Mouse (Mus musculus): ENCODE data around the gene Xpa.
A peak's percentile ranks its signal among the peaks of the same experiment; 100 is the strongest.

Gene Xpa

DNA sequence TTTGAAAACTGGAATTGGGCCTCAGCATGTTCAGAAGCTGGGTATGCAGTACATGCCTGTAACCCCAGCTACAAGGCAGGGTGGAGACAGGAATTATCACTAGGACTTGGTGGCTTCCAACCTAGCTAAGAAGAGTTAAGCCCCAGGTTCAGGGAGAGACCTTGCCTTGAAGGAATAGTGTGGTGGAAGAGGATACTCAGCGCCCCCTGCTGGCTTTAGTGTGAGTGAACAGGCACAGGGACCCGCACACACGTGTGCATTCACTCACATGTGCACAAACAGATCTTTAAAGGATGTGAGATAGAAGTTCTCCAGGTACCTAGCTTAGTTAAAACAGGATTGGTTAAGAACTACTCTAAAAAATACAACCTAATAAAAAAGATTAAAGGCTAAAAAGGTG lies 51.8 kb downstream of the Xpa start:
- DNase-seq (ENCODE audit: low spot score in 2 of 2), result peak in 1 of 2 experiments; percentile 19

DNA sequence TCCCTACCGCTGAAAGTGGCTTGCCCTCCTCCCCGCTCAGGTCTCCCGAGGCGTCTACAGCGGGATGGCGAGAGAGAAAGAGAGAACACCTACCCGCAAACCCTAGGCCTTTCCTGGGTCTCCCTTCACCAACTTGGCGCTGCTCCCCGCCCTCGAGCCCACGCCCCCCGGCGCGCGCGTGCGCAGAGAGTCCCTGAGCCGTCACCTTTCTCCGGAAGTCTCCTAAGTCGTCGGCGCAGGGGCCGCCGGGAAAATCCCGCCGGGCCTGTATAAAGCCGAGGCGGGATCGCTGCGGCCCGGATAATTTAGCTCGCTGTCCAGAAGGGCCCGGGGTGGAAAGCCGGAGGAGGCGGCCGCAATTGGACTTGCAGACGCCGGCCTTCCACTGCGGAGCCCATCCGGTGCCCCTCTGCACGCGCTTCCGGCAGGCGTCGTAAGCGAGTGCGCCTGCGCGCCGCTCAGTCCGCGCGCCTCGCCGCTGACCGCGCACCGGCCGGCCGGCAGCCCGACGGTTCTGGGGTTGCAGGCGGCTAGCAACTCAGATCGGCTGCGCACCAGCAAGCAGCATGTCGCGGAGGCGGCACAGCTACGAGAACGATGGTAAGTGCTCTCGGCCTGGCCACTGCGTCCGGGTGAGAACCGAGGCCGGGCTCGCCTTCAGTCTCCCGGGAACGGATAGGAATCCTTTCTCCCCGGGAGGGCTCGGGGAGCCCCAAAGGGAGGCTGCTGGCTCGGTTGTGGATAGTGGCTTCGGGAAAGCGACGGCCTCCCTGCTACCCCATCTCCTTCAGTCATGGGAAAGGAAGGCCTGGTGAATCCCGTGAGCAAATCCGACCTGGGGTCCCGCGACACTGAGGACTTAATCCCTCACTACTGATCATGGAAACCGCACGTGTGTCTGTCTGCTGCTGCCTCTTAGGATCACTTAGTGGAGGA lies 57.6 kb downstream of the Xpa start, which contains the start of the genes Ncbp1 and Tstd2:
TSS of gene Ncbp1 (plus strand) at position 327 of the 936 bp plus-strand sequence.
TSS of gene Tstd2 (minus strand) at position 408 of the 936 bp plus-strand sequence.
- DNase-seq (ENCODE audit: low spot score in 2 of 2), result peak; percentile 83 to 86

DNA sequence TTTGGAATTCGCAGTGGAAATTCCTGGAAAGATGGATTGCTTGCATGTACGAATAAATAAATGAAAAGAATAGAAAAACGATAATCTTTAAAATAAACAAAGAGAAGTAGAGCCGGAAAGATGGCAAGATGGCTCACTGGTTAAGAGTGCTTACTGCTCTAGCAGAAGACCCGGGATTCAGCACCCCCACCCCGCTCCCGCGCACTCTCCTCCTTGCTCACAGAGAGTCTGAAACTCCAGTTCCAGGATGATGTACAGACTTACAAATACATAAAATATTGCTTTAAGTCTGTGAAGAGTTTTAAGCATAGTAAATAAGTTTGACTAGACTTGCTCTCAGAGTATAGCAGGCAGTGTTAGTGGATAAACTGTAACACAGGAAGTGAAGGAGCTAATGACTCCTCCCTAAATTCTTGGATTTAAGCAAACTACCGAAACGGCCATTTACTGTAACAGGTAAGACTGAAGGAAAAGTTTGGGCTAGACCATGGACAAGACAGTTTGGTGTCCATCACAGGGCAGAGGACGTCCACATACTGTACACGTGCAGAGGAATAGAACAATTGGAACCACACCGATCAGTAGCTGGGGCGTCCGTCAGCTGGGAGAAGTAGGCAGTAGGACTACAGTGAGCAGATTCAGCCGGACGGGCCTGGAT lies 58.4 kb downstream of the Xpa start:
- no peak for DNase-seq (ENCODE audit: low spot score in 2 of 2)

DNA sequence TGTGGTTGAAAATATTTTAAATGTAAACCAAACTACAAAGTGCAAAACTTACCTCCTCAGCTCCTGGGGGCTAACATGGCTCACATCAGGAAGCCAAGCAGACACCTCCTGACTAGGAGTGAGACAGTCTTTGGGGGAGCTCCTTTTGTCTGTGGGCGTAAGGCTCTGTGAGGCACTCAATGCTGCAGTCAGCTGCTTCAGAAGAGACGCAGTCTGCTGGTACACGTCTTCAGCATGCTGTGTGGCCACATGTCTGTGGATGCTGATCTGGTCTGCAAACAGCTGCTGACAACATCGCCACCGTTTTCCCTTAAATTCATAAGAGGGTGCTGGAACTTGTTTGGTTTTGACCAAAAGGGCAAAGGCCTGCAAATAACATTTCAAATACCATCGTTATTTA lies 64.3 kb downstream of the Xpa start:
- no peak for DNase-seq (ENCODE audit: low spot score in 2 of 2)

DNA sequence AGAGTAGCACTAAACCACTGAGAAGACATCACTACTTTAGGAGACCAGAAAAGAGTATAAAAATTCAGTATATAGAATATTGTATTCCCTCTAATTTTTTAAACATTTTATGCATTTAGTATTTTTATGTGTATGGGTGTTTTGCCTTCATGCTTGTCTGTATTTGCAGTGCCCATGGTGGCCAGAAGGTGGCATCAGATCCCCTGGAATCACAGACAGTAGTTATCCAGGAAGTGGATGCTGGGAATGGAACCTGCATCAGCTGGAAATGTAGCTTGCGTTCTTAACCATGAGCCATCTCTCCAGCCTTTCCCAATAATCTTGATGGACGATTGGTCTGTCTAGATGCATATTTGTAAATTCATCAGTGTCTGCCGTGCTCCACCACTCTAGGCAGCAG lies 65.9 kb downstream of the Xpa start:
- peak; percentile 27 to 49 for DNase-seq (ENCODE audit: low spot score in 2 of 2)

DNA sequence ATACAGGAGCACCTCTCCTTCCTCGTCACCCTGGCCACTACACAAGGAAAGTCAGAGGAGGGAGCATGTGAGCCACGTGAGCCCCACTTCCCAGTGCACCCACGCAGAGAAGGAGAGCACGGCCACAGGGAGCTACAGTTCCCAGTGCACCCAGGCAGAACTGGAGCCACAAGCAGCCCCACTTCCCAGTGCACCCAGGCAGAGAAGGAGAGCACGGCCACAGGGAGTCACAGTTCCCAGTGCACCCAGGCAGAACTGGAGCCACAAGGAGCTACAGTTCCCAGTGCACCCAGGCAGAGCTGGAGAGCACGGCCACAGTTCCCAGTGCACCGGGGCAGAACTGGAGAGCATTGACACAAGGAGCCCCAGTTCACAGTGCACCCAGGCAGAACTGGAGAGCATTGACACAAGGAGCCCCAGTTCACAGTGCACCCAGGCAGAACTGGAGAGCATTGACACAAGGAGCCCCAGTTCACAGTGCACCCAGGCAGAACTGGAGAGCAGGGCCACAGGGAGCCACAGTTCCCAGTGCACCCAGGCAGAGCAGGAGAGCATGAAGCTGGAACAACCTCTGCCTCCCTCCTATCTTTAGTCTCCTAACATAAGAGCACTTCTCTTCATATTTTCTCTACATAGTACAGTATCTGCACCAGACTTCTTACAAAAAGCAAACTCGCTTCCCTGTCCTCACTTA lies 66.7 kb downstream of the Xpa start:
- DNase-seq (ENCODE audit: low spot score in 2 of 2), result no peak

DNA sequence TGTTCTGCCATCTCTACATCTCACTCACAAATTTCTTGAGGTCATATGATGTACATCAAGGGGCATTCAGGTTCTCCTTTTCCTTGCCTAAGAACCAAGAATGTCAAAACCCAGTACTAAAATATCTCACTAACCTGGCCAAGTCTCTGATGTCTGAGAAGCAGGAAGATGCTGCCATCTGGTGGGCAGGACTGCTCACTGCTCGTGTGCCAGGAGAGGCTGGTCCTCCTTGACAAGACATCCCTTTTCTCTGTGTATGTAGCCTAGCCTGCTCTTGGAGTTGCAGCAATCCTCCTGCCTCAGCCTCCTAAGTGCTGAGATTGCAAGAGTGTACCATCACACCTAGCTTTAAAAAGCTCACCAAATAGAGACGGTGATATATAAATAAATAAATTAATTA lies 69.6 kb downstream of the Xpa start:
- peak; percentile 40 to 64 for DNase-seq (ENCODE audit: low spot score in 2 of 2)

DNA sequence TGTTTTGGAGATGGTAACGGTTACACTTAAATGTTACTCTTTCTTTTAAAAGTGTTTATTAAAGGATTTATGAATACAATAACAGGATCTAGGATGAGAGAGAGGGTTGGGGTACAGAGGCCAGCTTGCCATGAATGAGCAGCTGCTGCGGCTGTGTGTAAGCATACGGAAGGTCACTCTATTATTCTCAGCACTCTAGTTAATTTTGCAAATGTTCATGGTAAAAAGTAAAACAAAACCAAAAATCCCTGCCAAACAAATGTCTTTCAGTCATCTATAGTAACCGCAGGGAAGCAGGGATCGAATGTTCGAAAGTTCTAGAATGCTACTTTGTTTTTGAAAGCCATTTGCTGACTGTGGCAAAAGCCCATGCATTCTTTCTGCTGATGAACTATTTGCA lies 72.8 kb downstream of the Xpa start:
- DNase-seq (ENCODE audit: low spot score in 2 of 2), result no peak

DNA sequence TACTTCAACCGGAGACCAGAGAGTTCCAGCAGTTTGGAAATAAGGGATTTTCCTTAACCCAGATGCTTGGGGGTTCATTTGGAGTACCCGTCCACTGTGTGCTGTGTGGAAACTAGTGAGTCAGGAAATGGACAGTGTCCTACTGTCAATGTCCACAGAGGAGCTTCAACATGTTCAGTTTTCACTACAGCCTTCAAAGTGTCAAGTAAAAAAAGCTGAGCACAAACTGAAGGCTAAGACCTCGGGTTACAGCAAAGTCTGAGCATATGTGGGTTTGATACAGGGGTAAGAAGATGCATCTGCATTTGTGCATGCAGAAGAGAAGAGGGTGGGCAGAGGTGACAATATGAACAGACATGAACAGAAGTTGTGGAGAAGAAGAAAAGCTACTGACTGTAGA lies 75.3 kb downstream of the Xpa start:
- no peak for DNase-seq (ENCODE audit: low spot score in 2 of 2)

DNA sequence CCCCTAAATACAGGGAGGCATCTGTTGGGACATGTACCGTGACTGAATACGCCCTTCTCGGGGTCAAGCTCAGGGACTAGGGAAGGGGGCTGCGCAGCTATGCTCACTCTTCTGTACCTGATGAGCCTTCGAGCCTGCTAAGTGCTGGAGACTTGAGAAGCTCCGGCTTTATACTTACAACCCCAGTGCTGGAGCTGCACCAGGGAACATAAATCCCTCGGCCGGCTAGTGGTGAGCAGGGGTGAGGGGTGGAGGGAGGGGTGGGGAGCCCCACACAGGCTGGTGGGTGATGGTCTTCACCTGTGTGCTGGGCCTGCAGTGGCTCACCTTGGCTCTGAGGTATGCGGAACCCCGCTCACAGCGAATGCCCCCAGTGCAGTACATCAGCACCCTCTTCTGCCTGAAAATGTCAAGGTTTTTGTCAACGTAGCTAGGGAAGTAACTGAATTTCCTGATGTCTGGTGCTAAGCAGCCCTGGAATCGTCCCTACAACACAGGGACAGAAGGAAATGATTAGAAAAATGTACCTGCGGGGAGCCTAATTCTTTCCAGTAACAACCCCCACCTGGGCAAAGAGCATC lies 76.5 kb downstream of the Xpa start:
- no peak for DNase-seq (ENCODE audit: low spot score in 2 of 2)

DNA sequence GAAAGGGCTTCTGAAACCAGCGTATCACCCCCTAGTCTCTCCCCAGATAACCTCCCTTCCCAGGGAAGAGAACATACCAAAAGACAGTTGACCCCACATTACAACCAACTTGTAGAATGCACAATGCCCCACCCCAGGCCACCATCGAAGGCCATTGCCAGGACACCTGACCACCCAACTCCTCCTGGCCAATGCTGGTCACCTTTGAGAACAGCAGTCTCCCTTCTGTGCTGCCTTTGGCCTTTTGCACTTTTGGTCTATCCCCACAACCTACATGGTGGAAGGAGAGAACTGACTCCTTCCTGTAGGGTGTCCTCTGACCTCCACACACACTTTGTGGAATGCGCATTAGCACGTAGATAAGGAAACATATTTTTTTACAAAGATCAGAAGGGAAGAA lies 78.6 kb downstream of the Xpa start:
- no peak for DNase-seq (ENCODE audit: low spot score in 2 of 2)

DNA sequence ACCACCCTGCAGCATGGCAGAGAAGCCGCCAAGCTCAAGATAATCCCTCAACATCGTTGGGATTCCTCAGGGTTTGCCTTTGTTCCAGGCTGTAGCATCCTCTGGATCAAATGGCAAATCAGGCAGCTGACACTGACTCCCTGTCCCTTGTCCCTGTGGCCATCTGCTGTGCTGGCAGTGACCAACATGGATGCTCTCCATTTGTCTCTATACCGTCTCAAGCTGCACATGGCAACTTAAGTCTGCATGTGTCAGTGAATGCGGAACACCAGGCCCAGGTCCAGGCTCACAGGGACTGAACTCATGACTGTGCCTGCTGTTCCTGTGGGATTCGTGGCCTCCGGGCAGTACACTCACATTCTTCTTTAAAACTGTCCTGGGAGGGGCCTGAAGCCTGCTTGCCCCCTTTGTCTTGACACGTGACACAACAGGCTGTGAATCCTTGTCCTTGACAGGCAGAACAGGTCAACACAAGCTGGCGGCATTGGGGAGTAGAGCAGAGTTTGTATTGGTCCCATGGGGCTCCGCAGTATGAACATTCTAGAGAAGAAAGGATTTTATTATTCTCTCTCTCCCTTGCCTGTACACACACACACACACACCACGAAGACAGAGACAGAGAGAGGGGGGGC lies 79.5 kb downstream of the Xpa start:
- DNase-seq (ENCODE audit: low spot score in 2 of 2), result no peak

DNA sequence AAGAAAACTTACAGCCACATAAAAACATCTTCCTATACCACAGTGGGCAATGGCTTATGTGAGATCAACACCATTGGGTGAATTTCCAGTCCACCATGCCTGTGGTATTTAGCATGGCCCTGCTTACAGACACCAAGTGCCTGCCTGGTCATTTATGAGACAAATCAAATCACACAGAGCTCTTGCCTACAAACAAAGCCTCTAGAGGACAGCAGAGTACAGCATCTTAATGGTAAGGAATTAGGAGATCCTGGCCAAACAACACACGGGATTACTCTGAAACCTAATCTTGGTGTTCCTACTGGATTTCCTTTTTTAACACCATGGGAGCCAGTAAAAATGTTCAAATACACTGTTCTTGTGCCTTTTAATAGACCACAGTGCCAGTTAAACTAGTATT lies 80.8 kb downstream of the Xpa start:
- no peak for DNase-seq (ENCODE audit: low spot score in 2 of 2)

DNA sequence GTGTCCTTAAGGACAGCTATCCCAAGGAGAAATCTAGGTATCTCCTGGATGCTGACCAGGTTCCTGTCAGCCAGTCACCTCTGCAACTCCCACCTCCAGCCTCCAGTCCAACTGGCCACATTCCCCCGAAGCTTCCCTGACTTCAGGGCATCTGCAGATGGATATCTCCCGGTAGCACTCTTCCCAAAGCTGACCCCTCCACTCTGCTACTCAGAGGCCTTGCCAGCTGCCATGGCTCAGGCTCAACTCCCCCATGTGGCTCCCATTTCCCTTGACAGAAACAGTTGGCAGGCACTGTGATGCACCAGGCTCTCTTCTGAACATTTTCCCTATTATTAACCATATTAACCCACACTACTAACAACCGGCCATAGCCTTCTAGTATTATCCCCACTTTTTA lies 84.8 kb downstream of the Xpa start:
- no peak for DNase-seq (ENCODE audit: low spot score in 2 of 2)

DNA sequence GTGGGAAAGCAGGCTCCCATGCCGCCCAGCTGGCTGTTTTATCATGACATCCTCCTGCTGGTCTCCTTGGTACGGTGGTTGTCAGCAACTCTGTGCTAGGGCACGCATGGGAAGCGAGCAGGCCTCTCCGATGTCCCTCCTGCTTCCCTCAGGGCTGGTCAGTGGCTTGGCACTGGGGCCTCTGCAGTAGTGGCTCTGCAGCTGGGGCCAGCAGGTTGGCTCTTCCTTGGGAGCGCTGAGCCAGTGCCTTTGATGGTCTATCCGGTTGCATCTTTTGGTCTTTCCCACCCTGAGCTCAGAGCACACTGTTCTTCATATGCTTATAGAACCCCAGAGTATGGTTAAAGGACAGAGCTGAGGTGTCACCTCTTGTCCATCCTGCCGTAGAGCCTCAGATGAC lies 86.0 kb downstream of the Xpa start:
- DNase-seq (ENCODE audit: low spot score in 2 of 2), result no peak
